Mouse (Mus musculus): ENCODE measurements around the gene Myocos. TPM values are rescaled to one million over a fixed set of nuclear protein-coding genes. Genes with fewer than 3 reads are reported as not detected.

The Myocos gene
- not detected in 2 replicates for polyA plus RNA-seq (2015; fragmentation: Nextera tagmentation; extraction: Ambion mirVana)

- no peak within 1 kb of the TSS for H3K4me2 ChIP-seq (replicated peaks)
- H3K36me3 ChIP-seq: no peaks in the 10 kb centered on the region
- no peak within 1 kb of the TSS for H3K9ac ChIP-seq (replicated peaks)
- ATAC-seq (replicated peaks): no peak
- H3K9me3 ChIP-seq: no peaks in the 10 kb centered on the region
- H3K27ac ChIP-seq (replicated peaks): no peak within 1 kb of the TSS
- no peaks in the 10 kb centered on the region for H3K27me3 ChIP-seq
- H3K4me1 ChIP-seq: no peaks in the 10 kb centered on the region
- no peak within 1 kb of the TSS for H3K4me3 ChIP-seq
- WGBS: 92% methylated on average over 7 of the region's 7 CpGs
Observed at GRCm38 (mm10) chr1:162658119-162658518, at the start of gene Myocos. TSS of gene Myocos (minus strand) at chr1:162658219.

- 92% methylated on average over 8 of the region's 8 CpGs for WGBS
- Histone ChIP-seq H3K36me3 (peaks cover 67% of the 10 kb centered on the region), H3K4me2 (replicated peaks) (no peak overlapping the region)
Observed at GRCm38 (mm10) chr1:162700389-162701066, 42.5 kb upstream of the Myocos start.

GRCm38 (mm10) chr1:162697866-162698265, 39.8 kb upstream of the Myocos start:
- Histone ChIP-seq H3K36me3 (peaks cover 69% of the 10 kb centered on the region), H3K27me3 (no peaks in the 10 kb centered on the region), H3K4me2 (replicated peaks) (no peak overlapping the region), H3K4me3 (no peak overlapping the region), H3K9me3 (no peaks in the 10 kb centered on the region), H3K9ac (replicated peaks) (no peak overlapping the region), H3K4me1 (no peaks in the 10 kb centered on the region), H3K27ac (replicated peaks) (no peak overlapping the region)
- no peak for ATAC-seq (replicated peaks)
- WGBS: 97% methylated on average over 6 of the region's 6 CpGs

More at GRCm38 (mm10) chr1:162700389-162701066, 42.5 kb upstream of the Myocos start:
- H3K27ac ChIP-seq (replicated peaks): no peak overlapping the region
- no peaks in the 10 kb centered on the region for H3K4me1 ChIP-seq
- no peaks in the 10 kb centered on the region for H3K9me3 ChIP-seq
- H3K4me3 ChIP-seq: no peak overlapping the region
- H3K9ac ChIP-seq (replicated peaks): no peak overlapping the region
- no peaks in the 10 kb centered on the region for H3K27me3 ChIP-seq
- no peak for ATAC-seq (replicated peaks)

- Histone ChIP-seq H3K4me2 (replicated peaks) (no peak overlapping the region), H3K27me3 (no peaks in the 10 kb centered on the region), H3K4me1 (no peaks in the 10 kb centered on the region), H3K9ac (replicated peaks) (no peak overlapping the region), H3K4me3 (no peak overlapping the region), H3K27ac (replicated peaks) (no peak overlapping the region), H3K36me3 (peaks cover 84% of the 10 kb centered on the region), H3K9me3 (no peaks in the 10 kb centered on the region)
- no peak for ATAC-seq (replicated peaks)
- WGBS: 81% methylated on average over 2 of the region's 2 CpGs
Observed at GRCm38 (mm10) chr1:162693721-162694120, 35.7 kb upstream of the Myocos start.

GRCm38 (mm10) chr1:162665486-162666174, 7.6 kb upstream of the Myocos start:
- Histone ChIP-seq H3K9me3 (no peaks in the 10 kb centered on the region), H3K4me1 (peaks cover 5% of the 10 kb centered on the region; the same call in 1 of the 2 replicates), H3K4me2 (replicated peaks) (peak overlapping the region; percentile 43), H3K4me3 (peak overlapping the region; percentile 22; the same call in 1 of the 2 replicates), H3K36me3 (peaks cover 11% of the 10 kb centered on the region), H3K27ac (replicated peaks) (no peak overlapping the region), H3K27me3 (no peaks in the 10 kb centered on the region), H3K9ac (replicated peaks) (no peak overlapping the region)
- ATAC-seq (replicated peaks): peak; percentile 80
- WGBS: 3% methylated on average over 11 of the region's 11 CpGs

- Histone ChIP-seq H3K9me3 (no peaks in the 10 kb centered on the region), H3K27ac (replicated peaks) (no peak overlapping the region), H3K27me3 (no peaks in the 10 kb centered on the region), H3K9ac (replicated peaks) (no peak overlapping the region), H3K36me3 (peaks cover 5% of the 10 kb centered on the region; the same call in 1 of the 2 replicates), H3K4me1 (peaks cover 5% of the 10 kb centered on the region; the same call in 1 of the 2 replicates), H3K4me2 (replicated peaks) (0 out of 2 replicates have a peak overlapping the region, but pooled peaks have one; percentile 22), H3K4me3 (no peak overlapping the region)
- ATAC-seq (replicated peaks): peak; percentile 99
- 18% methylated on average over 10 of the region's 10 CpGs for WGBS
Observed at GRCm38 (mm10) chr1:162664826-162665475, 6.9 kb upstream of the Myocos start.

GRCm38 (mm10) chr1:162660276-162660860, 2.3 kb upstream of the Myocos start:
- Histone ChIP-seq H3K9ac (replicated peaks) (no peak overlapping the region), H3K36me3 (no peaks in the 10 kb centered on the region), H3K4me3 (no peak overlapping the region), H3K27ac (replicated peaks) (no peak overlapping the region), H3K4me1 (peaks cover under 1% of the 10 kb centered on the region; the same call in 1 of the 2 replicates), H3K9me3 (no peaks in the 10 kb centered on the region), H3K4me2 (replicated peaks) (no peak overlapping the region), H3K27me3 (no peaks in the 10 kb centered on the region)
- ATAC-seq (replicated peaks): no peak
- 84% methylated on average over 11 of the region's 11 CpGs for WGBS

- Histone ChIP-seq H3K27me3 (no peaks in the 10 kb centered on the region), H3K4me1 (no peaks in the 10 kb centered on the region), H3K9me3 (no peaks in the 10 kb centered on the region), H3K9ac (replicated peaks) (no peak overlapping the region), H3K4me3 (no peak overlapping the region), H3K27ac (replicated peaks) (no peak overlapping the region), H3K4me2 (replicated peaks) (no peak overlapping the region), H3K36me3 (no peaks in the 10 kb centered on the region)
- WGBS: 94% methylated on average over 14 of the region's 14 CpGs
- no peak for ATAC-seq (replicated peaks)
Observed at GRCm38 (mm10) chr1:162648416-162648815, 9.6 kb downstream of the Myocos start.

- H3K4me2 ChIP-seq (replicated peaks): no peak overlapping the region
- H3K36me3 ChIP-seq: no peaks in the 10 kb centered on the region
- no peaks in the 10 kb centered on the region for H3K4me1 ChIP-seq
- H3K27me3 ChIP-seq: no peaks in the 10 kb centered on the region
- H3K4me3 ChIP-seq: no peak overlapping the region
- no peak overlapping the region for H3K9ac ChIP-seq (replicated peaks)
- no peak overlapping the region for H3K27ac ChIP-seq (replicated peaks)
- H3K9me3 ChIP-seq: no peaks in the 10 kb centered on the region
- ATAC-seq (replicated peaks): no peak
- WGBS: 81% methylated on average over 10 of the region's 10 CpGs
Observed at GRCm38 (mm10) chr1:162646083-162646686, 11.8 kb downstream of the Myocos start.

GRCm38 (mm10) chr1:162643752-162644151, 14.3 kb downstream of the Myocos start:
- WGBS: 26% methylated on average over 4 of the region's 4 CpGs
- Histone ChIP-seq H3K9me3 (no peaks in the 10 kb centered on the region), H3K4me2 (replicated peaks) (no peak overlapping the region), H3K27ac (replicated peaks) (no peak overlapping the region), H3K4me3 (no peak overlapping the region), H3K4me1 (no peaks in the 10 kb centered on the region), H3K36me3 (no peaks in the 10 kb centered on the region), H3K27me3 (no peaks in the 10 kb centered on the region), H3K9ac (replicated peaks) (no peak overlapping the region)
- ATAC-seq (replicated peaks): peak; percentile 73

- Histone ChIP-seq H3K4me2 (replicated peaks) (no peak overlapping the region), H3K36me3 (no peaks in the 10 kb centered on the region), H3K27me3 (no peaks in the 10 kb centered on the region), H3K9ac (replicated peaks) (no peak overlapping the region), H3K9me3 (no peaks in the 10 kb centered on the region), H3K27ac (replicated peaks) (no peak overlapping the region), H3K4me1 (no peaks in the 10 kb centered on the region), H3K4me3 (no peak overlapping the region)
- no peak for ATAC-seq (replicated peaks)
- WGBS: 59% methylated on average over 3 of the region's 3 CpGs
Observed at GRCm38 (mm10) chr1:162642591-162642990, 15.4 kb downstream of the Myocos start.
